Mouse (Mus musculus): ENCODE measurements around the gene Hsd17b3. TPM values are rescaled to one million over a fixed set of nuclear protein-coding genes. Genes with fewer than 3 reads are reported as not detected.
"Not testable (repeated sequence)": the region's sequence is repeated elsewhere in the genome, so short reads cannot be mapped to it uniquely, and the experiment has no call there.

Hsd17b3 gene
- polyA plus RNA-seq, 1 experiment from 2014 or later: not detected

DNA sequence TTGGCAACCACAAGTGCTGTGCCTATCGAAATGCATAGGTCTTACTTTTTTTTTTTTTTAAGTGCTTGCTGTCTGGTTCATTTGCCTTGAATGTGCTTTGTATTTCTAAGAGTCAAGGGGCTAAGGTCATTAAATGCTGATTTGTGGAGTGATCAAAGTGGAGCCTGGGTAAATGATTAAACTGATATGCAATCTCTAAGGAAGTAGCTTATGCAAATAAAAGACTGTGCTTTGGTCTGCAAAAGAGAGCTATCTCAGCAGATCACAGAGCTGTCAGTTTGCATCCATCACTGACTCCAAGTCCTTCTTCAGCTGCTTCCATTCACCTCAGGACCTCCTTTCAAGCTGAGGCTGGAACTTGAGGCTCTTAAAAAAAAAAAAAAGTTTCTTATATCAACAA, 35.1 kb downstream of the Hsd17b3 start:
- Histone ChIP-seq H3K36me3 (ENCODE audit: inconsistent target) (no peaks in the 10 kb centered on the region), H3K79me2 (ENCODE audit: inconsistent target) (no peaks in the 10 kb centered on the region), H3K4me3 (ENCODE audit: inconsistent target) (no peak overlapping the region), H3K27ac (no peak overlapping the region)
- WGBS (ENCODE audit: missing documents): 100% methylated on average over 1 of the region's 1 CpGs

DNA sequence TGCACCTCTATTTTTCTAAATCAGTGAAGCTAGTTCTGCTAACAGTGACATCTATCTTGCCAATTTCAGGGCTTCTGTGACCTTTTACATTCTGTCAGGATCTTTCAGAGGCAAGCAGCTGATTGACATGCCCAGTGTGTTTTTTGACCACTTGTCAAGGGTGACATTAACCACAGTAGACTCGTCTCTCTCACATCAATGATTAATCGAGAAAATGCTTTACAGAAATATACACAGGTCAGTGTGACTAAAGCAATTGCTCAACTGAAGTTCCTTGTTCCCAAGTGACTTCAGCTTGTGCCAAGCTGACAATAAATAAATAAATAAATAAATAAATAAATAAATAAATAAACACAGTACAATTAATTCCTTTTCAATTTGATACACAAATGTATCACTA, 36.7 kb downstream of the Hsd17b3 start:
- H3K79me2 ChIP-seq (ENCODE audit: inconsistent target); H3K27ac ChIP-seq; H3K36me3 ChIP-seq (ENCODE audit: inconsistent target); H3K4me3 ChIP-seq (ENCODE audit: inconsistent target): not testable (repeated sequence)
- 93% methylated on average over 2 of the region's 2 CpGs for WGBS (ENCODE audit: missing documents)

DNA sequence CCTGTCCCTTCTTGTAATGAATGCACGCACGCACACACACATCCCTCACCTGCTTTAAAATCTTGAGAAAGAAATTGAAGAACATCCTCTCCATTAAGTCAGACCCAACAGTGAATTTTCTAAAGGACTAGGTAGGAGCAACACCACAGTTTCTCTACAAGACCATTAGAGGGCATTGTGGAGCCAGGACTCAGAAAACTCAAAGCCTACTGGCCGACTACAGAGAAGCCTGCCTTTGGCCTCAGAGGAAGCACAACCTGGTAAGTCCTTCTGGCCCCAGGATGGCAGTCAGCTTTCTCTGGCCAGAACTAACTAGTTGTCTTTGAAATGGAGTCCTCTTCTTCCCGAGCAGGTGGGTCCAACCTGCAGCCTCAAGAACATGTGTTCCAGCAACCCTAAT, 38.1 kb downstream of the Hsd17b3 start:
- 85% methylated on average over 4 of the region's 4 CpGs for WGBS (ENCODE audit: missing documents)

DNA sequence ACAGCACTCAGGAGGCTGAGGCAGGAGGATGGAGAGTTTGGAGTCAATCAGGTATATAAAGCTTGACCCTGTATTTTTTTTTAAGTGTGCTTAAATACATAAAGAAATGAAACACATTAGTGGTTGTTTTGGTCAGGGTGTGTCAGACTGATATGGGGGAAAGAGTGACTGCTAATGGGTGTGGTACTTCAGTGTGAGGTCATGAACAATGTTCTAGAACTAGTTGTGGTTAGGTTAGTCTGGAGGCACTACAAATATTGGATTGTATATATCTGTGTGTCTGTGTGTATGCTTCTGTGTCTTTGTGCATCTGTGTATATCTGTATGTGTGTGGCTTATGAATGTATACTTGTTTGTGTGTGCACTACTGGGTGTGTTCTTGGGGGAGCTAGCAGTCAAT, 39.5 kb downstream of the Hsd17b3 start:
- no peaks in the 10 kb centered on the region for H3K79me2 ChIP-seq (ENCODE audit: inconsistent target)
- no peak overlapping the region for H3K27ac ChIP-seq
- H3K4me3 ChIP-seq (ENCODE audit: inconsistent target): no peak overlapping the region
- no peaks in the 10 kb centered on the region for H3K36me3 ChIP-seq (ENCODE audit: inconsistent target)

More for the DNA sequence above, 38.1 kb downstream of the Hsd17b3 start:
- H3K36me3 ChIP-seq (ENCODE audit: inconsistent target): no peaks in the 10 kb centered on the region
- H3K4me3 ChIP-seq (ENCODE audit: inconsistent target): no peak overlapping the region
- H3K79me2 ChIP-seq (ENCODE audit: inconsistent target): no peaks in the 10 kb centered on the region
- no peak overlapping the region for H3K27ac ChIP-seq

DNA sequence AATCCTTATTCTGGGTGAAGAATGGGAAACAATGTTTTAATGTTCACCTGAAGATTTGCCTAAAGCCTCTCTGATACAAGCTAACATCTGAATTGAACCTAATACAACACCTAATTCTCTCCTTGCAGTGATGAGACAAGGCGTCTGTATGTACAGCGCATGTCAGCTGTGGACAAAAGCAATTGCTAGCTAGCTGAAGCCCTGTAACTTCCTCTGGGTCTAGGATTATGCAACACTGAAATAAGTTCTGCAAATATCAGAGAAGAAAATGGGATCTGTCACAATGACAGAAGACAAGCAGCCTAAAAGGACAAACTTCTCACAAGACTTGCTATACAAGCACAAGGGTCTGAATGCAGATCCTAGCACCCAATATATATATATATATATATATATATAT, 40.6 kb downstream of the Hsd17b3 start:
- no CpG with 5 or more reads among the region's 2 CpGs for WGBS (ENCODE audit: missing documents)
- Histone ChIP-seq H3K36me3 (ENCODE audit: inconsistent target) (no peaks in the 10 kb centered on the region), H3K4me3 (ENCODE audit: inconsistent target) (no peak overlapping the region), H3K27ac (no peak overlapping the region), H3K79me2 (ENCODE audit: inconsistent target) (no peaks in the 10 kb centered on the region)

DNA sequence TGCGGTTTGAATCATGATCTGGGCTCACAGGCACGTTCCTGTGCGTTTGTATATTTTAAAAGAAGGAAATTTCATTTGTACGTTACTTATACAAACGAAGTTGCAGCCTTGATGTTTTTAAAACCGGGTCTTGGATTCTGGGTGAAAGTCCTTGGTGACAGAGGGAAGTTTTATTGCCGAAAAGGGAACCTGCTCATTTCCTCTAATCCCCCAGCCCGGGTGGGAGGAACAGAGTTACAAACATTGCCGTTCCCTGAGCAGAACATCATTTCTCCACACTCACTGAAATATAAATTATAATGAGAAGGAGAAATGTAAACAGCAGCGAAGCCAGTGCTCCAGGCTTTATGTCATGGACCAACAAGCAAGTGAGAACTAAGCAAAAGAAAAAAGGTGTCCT, 49.1 kb downstream of the Hsd17b3 start:
- Histone ChIP-seq H3K4me3 (ENCODE audit: inconsistent target) (no peak overlapping the region), H3K27ac (no peak overlapping the region), H3K79me2 (ENCODE audit: inconsistent target) (no peaks in the 10 kb centered on the region), H3K36me3 (ENCODE audit: inconsistent target) (no peaks in the 10 kb centered on the region)
- WGBS (ENCODE audit: missing documents): 4% methylated on average over 10 of the region's 10 CpGs

DNA sequence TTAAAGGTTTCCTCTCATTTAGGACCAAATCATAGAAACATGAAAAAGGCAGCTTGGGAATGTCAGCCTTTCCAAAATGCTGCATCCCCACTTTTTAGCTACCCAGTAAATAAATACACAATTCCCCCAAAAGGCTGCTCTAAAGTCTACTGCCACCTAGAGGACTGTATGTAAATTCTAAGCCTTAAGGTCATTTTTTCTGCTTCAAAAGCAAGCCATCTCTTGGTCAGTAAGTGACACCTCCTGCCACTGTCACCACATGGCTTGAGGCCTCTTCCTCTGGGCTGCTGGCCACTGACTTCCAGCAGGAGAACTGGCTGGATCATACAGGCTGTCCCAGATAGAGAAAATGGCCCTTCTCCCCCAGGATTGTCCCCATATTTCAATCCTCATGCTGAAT, 50.9 kb downstream of the Hsd17b3 start:
- no peaks in the 10 kb centered on the region for H3K79me2 ChIP-seq (ENCODE audit: inconsistent target)
- H3K27ac ChIP-seq: no peak overlapping the region

DNA sequence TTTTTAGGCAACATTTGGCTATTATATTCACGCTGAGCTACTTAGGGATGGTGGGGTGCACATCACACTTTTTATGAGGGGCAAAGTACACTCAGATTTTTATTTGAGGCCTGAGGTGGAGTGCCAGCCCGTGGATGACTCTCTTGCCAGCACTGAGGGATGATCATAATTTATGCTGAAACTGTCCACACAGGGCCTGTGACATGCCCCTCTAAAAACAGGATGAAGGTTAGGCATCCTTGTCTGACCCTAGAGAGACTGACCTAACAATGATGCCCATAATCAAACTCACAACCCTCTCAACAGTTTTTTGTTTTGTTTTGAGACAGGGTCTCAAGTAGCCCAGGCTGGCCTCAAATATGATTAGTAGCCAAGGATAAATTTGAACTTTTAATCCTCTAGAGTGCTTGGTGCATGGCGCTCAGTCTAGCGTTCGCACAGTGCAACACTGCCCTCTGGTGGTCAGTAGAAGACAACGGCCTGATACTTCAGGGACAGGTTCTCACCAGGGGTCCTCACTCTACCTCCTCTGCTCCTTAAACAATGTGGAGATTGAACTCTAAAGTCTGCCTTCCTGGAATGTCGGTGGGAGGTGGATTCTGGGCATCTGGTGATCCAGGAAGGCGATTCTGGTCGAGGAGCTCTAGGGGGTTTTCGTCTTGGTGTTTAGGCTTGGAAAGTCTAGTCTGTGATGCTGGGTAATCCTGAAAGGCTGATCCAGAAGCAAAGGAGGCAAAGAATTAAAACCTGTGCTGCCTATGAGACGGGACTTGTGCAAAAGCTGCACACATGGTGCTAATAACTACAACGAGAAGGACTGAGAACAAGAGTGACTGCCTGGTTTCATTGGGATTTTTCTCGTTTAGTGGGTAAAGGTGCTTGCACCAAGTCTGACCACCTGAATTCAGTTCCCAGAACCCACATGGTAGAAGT, 52.7 kb downstream of the Hsd17b3 start:
- Histone ChIP-seq H3K4me3 (ENCODE audit: inconsistent target) (no peak overlapping the region), H3K36me3 (ENCODE audit: inconsistent target) (no peaks in the 10 kb centered on the region), H3K27ac (no peak overlapping the region), H3K79me2 (ENCODE audit: inconsistent target) (no peaks in the 10 kb centered on the region)
- 33% methylated on average over 13 of the region's 13 CpGs for WGBS (ENCODE audit: missing documents)

More for the DNA sequence above, 50.9 kb downstream of the Hsd17b3 start:
- Histone ChIP-seq H3K36me3 (ENCODE audit: inconsistent target) (no peaks in the 10 kb centered on the region), H3K4me3 (ENCODE audit: inconsistent target) (no peak overlapping the region)

DNA sequence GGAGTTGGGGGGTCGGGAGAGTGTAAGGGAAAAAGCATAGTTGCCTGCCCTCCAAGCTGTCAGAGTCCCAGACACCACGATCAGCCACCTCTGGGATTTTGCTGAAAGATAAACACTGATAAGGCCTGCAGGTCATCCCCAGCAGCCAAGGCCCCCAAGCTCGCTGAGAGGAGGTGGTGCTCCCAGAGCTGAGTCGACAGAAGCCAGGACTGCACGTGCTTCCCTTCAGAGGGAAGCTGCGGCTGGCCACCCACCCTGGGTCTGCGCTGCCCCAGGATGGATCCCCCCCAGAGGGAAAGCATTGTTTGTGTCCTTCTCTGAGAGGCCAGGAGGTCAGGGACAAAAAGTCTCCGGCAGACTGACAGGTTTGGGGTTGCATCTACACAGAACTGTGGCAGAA, 54.0 kb downstream of the Hsd17b3 start:
- 58% methylated on average over 8 of the region's 8 CpGs for WGBS (ENCODE audit: missing documents)
- Histone ChIP-seq H3K27ac (no peak overlapping the region), H3K79me2 (ENCODE audit: inconsistent target) (no peaks in the 10 kb centered on the region), H3K4me3 (ENCODE audit: inconsistent target) (no peak overlapping the region), H3K36me3 (ENCODE audit: inconsistent target) (no peaks in the 10 kb centered on the region)

DNA sequence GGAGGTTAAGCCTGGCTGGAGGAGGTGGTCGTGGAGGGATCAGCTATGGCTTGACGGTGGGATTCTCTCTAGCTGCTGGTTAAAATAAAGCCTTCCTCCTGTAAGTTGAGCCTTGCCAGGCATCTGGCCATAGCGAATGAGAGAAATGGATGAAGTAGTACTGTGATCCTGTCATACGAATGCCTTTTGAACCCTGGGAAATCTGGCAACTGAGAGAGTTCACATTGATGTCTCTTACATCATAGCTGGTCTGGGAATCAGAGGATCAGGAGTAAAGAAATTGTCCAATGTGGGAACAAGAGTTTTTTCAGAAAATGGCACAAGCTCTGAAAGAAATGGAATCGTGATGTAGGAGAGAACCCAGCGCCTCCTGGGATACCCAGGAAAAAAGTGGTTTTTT, 55.1 kb downstream of the Hsd17b3 start:
- Histone ChIP-seq H3K79me2 (ENCODE audit: inconsistent target) (no peaks in the 10 kb centered on the region), H3K36me3 (ENCODE audit: inconsistent target) (no peaks in the 10 kb centered on the region), H3K4me3 (ENCODE audit: inconsistent target) (no peak overlapping the region), H3K27ac (no peak overlapping the region)
- 91% methylated on average over 6 of the region's 6 CpGs for WGBS (ENCODE audit: missing documents)

DNA sequence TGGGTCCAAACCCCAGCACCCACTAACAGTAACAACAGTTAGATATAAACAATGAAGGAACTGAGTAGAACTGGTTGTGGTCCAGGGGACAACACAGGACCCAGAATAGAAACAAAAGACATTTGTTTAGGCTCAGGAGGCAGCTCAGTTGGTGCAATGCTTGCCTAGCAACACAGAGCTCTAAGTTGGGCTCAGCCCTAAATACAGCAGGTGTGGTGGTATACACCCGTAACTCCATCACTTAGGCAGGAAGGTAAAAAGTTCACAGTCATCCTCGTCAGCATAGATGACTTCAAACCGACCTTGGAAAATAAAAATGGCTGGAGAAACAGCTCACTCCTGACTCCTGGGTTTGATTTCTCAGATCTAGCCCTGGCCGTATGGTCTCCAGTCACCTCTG, 55.8 kb downstream of the Hsd17b3 start:
- no peaks in the 10 kb centered on the region for H3K79me2 ChIP-seq (ENCODE audit: inconsistent target)
- no peaks in the 10 kb centered on the region for H3K36me3 ChIP-seq (ENCODE audit: inconsistent target)
- no peak overlapping the region for H3K4me3 ChIP-seq (ENCODE audit: inconsistent target)
- no peak overlapping the region for H3K27ac ChIP-seq
- WGBS (ENCODE audit: missing documents): 82% methylated on average over 4 of the region's 4 CpGs

DNA sequence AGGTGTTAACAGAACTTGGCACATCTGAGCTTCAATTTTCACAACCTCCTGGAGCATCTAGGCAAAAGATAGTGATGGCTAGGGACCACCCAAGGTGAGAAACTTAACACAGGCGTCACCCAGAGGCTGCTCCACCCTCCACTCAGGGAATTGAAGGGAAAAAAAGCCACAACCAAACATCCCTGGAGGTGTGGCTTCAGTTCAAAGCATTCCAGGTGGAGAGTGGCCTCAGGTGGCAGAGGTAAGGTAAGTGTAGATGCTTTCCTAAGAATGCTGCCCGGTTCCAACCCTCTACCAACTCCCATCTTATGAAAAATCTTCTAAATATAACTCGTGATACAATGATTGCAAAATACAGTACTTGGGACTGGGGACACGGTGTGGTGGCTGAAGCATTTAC, 57.8 kb downstream of the Hsd17b3 start:
- Histone ChIP-seq H3K27ac (no peak overlapping the region), H3K36me3 (ENCODE audit: inconsistent target) (no peaks in the 10 kb centered on the region), H3K4me3 (ENCODE audit: inconsistent target) (no peak overlapping the region), H3K79me2 (ENCODE audit: inconsistent target) (no peaks in the 10 kb centered on the region)
- WGBS (ENCODE audit: missing documents): 67% methylated on average over 4 of the region's 4 CpGs

DNA sequence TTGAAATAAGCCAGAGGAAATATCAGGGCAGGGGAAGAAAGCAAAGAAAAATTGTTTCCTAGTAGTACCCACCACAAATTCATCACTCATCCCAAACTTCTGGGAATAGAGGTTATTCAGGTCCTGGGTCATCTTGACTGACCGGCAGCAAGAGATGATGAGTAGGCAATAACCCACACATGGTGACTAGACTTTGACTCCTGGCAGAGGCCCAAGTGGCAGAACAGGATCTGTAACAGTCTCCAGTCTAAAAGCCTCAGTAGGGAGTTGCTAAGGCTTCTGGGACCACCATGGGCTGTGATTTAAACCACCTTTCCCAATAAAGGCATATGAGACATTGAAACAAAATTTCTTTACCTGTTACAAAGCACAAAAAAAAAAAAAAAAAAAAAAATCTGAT, 58.2 kb downstream of the Hsd17b3 start:
- H3K36me3 ChIP-seq (ENCODE audit: inconsistent target): no peaks in the 10 kb centered on the region
- no peak overlapping the region for H3K4me3 ChIP-seq (ENCODE audit: inconsistent target)
- H3K79me2 ChIP-seq (ENCODE audit: inconsistent target): no peaks in the 10 kb centered on the region
- 38% methylated on average over 1 of the region's 1 CpGs for WGBS (ENCODE audit: missing documents)
- no peak overlapping the region for H3K27ac ChIP-seq

DNA sequence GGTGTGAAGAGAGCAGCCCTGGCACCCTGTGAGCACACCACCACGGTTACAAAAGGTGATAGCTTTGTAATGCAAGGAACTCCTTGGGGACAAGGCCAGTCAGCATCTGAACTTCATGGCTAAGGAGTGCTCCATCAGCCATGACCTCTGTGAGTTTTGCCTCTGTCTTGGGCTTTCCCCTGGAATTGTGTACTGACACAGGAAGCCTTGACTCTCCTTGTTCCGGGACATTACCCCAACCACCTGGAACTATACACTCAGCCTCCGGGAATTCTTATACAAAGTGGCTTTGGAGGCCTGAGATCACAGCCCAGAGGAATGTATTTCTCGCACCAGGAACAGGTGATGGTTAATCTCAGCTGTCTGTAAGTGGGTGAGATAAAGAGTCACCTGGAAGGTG, 64.2 kb downstream of the Hsd17b3 start:
- Histone ChIP-seq H3K4me3 (ENCODE audit: inconsistent target) (no peak overlapping the region), H3K79me2 (ENCODE audit: inconsistent target) (no peaks in the 10 kb centered on the region), H3K36me3 (ENCODE audit: inconsistent target) (no peaks in the 10 kb centered on the region), H3K27ac (no peak overlapping the region)
- 93% methylated on average over 4 of the region's 4 CpGs for WGBS (ENCODE audit: missing documents)

DNA sequence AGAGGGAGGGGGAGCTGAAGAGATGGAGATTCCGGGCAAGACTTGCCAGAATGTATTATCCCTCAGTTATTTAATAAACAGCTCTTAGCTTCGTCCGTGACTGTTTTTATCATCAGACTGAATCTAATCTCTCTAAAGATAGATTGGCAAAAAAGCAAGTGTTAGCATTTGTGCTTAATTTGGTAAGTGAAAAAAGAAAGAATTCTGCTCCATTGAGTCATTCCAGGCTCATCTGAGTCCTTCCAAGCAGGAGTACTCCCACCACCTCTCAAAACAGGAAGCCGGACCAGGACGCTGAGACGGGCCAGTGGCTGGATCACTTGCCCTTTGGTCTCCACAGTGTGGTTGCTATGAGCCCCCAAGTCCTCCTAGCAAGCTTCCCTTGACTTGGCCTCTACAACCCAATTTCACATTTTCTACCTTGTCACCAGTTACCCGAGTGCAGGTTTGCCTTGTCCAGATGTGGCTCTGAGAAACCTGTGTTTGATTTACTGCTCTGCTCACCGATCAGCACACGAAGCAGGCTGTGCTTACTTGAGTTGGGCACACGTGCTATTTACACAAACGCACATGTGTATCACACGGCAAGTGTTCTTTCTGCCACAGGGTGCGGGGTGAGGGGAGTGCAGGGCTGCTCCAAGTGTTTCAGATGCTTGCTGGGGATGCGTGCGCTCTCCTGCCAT, 66.1 kb downstream of the Hsd17b3 start:
- no peaks in the 10 kb centered on the region for H3K36me3 ChIP-seq (ENCODE audit: inconsistent target)
- no peak overlapping the region for H3K4me3 ChIP-seq (ENCODE audit: inconsistent target)
- H3K79me2 ChIP-seq (ENCODE audit: inconsistent target): no peaks in the 10 kb centered on the region
- WGBS (ENCODE audit: missing documents): 72% methylated on average over 15 of the region's 15 CpGs
- H3K27ac ChIP-seq: no peak overlapping the region
